In the genomic region with DNA sequence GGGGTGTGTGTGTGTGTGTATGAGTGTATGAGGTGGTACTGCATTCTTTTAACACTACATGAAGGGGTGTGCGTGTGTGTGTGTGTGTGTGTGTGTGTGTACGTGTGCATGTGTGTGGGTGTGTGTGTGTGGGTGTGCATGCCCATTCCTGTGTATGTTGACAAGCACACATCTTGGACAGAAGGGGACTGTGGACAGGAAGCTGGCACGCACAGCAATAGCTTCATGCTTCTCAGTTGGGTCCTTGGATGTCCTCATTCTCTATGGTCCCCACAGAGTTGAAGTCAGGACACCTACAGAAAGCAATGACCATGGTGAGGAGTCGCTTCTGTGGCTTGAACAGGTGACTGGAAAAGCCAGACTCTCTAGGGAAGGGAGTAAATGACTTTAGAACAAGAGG, we compare ENCODE assay signal across 18 mouse cellular contexts. TPM values are rescaled to one million over a fixed set of nuclear protein-coding genes. Genes with fewer than 3 reads are reported as not detected.
"Had no signal": no experiment of that assay in that cellular context is flagged by ENCODE, and none has a peak within 500 bp of the region (broad histone marks: within the 10 kb centered on the region; RNA-seq: fewer than 3 reads in every experiment).

No protein-coding gene starts in this region.

- H3K4me3 ChIP-seq: lung, embryonic 15.5 days; megakaryocyte, embryonic 14.5 days; midbrain, embryonic 13.5 days; midbrain, embryonic 15.5 days; neural tube, embryonic 12.5 days; stomach, embryonic 15.5 days had no signal

- DNase-seq: lung, adult 2 months; lung, postnatal 14 days; lung, postnatal 36 days; right cerebral cortex, postnatal 14 days; thymus, adult 2 months; thymus, postnatal 25 days; thymus, postnatal 4 days had no signal

- H3K27me3 ChIP-seq: stomach, embryonic 15.5 days had no signal

- H3K9me3 ChIP-seq: lung, embryonic 15.5 days; midbrain, embryonic 13.5 days; midbrain, embryonic 15.5 days; neural tube, embryonic 12.5 days; stomach, embryonic 15.5 days had no signal

- H3K36me3 ChIP-seq: lung, embryonic 15.5 days; midbrain, embryonic 13.5 days; midbrain, embryonic 15.5 days; neural tube, embryonic 12.5 days; stomach, embryonic 15.5 days had no signal

- H3K9ac ChIP-seq: lung, embryonic 15.5 days; midbrain, embryonic 13.5 days; midbrain, embryonic 15.5 days; neural tube, embryonic 12.5 days; stomach, embryonic 15.5 days had no signal

- H3K27ac ChIP-seq: lung, embryonic 15.5 days; macrophage; midbrain, embryonic 13.5 days; midbrain, embryonic 15.5 days; neural tube, embryonic 12.5 days; stomach, embryonic 15.5 days; stomach, postnatal 0 days had no signal

- ATAC-seq: lung, postnatal 0 days; midbrain, embryonic 13.5 days; midbrain, embryonic 15.5 days had no signal

- H3K4me2 ChIP-seq: lung, embryonic 15.5 days; midbrain, embryonic 11.5 days; midbrain, embryonic 13.5 days; midbrain, embryonic 15.5 days; neural tube, embryonic 12.5 days; stomach, embryonic 15.5 days had no signal

RNA-seq across cellular contexts. Expression of a gene that starts 2.1 kb away (rescaled TPM):
- total RNA-seq: midbrain, postnatal 0 days had no signal
